Mouse (Mus musculus): ENCODE measurements around the gene Dll3. TPM values are rescaled to one million over a fixed set of nuclear protein-coding genes. Genes with fewer than 3 reads are reported as not detected.
"Not testable (repeated sequence)": the region's sequence is repeated elsewhere in the genome, so short reads cannot be mapped to it uniquely, and the experiment has no call there.

Dll3 gene
- total RNA-seq, 2 experiments from 2014 or later, result 0.35 TPM; not detected in 1

DNA sequence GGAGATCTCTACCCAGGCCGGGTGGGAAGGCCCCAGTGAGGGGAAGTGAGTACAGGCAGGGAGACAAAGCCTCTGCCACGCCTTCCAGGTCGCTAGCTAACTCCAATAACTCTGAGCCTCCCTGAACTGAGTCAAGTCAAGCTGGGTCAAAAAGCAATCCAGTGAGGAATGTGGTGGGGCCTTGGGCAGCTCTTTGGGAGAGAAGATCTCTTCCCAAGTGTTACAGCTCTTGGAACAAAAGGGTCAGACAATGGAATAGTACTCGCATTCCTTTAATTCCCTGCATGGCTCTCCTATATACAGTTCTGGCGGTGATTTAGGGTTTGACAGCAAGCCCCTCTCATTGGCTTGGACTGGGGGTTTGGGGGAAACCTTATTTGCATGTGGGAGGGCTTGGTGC is 39.2 kb downstream of the Dll3 start:
- no peak for DNase-seq (ENCODE audit: low spot score in 2 of 2)

DNA sequence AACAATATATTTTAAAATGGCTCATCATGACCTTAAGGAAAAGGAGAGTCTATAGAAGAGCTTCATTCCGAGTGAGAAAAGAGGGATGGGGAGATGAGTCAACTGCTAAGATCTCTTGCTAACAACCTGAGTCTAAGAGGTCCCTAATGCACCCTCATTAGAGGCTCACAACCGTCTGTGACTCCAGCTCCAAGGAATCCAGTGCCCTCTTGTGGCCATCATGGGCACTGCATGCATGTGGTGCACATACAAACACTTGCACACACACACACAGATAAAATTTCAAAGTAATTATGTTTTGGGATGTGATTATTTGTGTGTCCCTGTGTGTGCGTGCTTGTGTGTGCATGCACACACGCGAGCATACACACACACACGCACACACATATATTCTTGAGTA is 46.6 kb downstream of the Dll3 start:
- DNase-seq (ENCODE audit: low spot score in 2 of 2), result no peak

DNA sequence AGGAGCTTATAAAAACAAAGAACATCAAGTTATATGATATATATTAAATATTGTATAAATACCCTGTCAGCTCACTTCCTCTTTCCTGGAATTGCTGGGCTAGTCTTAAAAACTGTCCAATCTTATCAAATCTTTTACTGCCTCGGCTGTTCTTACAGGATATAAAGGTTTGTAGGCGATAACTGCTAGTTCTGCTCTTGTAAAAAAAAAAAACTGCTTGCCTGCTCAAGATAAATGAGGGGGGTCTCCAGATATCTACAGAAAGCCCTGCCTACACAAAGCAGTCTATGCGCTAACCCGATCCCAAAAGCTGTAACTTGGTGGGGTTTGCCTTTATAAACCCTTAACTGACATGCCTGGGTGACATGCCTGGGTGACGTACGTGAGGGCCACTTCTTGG is 47.4 kb downstream of the Dll3 start:
- no peak for DNase-seq (ENCODE audit: low spot score in 2 of 2)

- DNase-seq (ENCODE audit: low spot score in 2 of 2), result no peak
Measured at GRCm38 (mm10) chr7:28251976-28252375, 50.1 kb downstream of the Dll3 start.

DNA sequence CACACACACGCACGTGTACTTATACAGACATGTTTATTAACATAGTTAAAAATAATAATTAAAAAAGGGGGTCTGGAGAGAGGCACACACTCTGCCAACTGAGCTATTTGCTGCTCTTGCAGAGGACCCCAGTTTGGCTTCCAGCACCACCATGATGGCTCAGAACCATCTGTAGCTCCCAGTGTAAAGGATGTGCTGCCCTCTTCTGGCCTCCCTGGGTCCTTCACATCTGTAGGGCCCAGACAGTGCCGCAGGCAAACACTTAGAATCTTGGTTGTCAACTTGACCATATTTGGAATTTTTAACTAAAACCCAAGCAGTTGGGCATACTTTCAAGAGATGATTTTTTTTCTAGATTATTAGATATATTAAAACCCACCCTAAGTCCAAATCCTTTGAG is 53.1 kb downstream of the Dll3 start:
- DNase-seq (ENCODE audit: low spot score in 2 of 2), result no peak

DNA sequence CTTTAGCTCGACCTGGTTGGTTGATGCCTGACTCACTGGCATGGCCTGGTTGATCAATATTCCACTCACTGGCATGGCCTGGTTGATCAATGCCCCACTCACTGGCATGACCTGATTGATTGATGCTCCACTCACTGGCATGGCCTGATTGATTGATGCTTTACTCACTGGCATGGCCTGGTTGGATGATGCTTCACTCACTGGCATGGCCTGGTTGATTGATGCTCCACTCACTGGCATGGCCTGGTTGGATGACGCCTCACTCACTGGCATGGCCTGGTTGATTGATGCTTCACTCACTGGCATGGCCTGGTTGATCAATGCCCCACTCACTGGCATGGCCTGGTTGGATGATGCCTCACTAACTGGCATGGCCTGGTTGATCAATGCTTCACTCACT is 58.1 kb downstream of the Dll3 start:
- not testable (repeated sequence) for DNase-seq (ENCODE audit: low spot score in 2 of 2)

Other genes with a start within 250 kb of the Dll3 start
- gene Fcgbp, start 231.0 kb downstream of the Dll3 start, total RNA-seq (2021), result not detected
- not detected for gene 9530053A07Rik, start 172.8 kb downstream of the Dll3 start, total RNA-seq (2021)
- 100 to 1,000 TPM in 1 of 2 experiments, 10 to 100 TPM in 1; 98.0 to 114 TPM for gene Fbl, start 132.5 kb downstream of the Dll3 start, total RNA-seq (2021)
- 10 to 100 TPM; 21.3 to 22.9 TPM for gene Dyrk1b, start 122.8 kb downstream of the Dll3 start, total RNA-seq (2021)
- 10 to 100 TPM; 22.3 to 27.8 TPM for gene Eid2, start 34.4 kb downstream of the Dll3 start, total RNA-seq (2021)
- 10 to 100 TPM in 1 of 2 experiments, 1 to 10 TPM in 1; 9.4 to 10.1 TPM for gene Eid2b, start 24.5 kb downstream of the Dll3 start, total RNA-seq (2021)
- gene Selenov, start 11.1 kb downstream of the Dll3 start, total RNA-seq (2021), result not detected
- gene Timm50, start 9.8 kb upstream of the Dll3 start, total RNA-seq (2021), result 10 to 100 TPM; 72.4 to 98.0 TPM
- 100 to 1,000 TPM; 143 to 193 TPM for gene Supt5, start 36.5 kb upstream of the Dll3 start, total RNA-seq (2021)
- gene Rps16, start 48.4 kb upstream of the Dll3 start, total RNA-seq (2021), result 100 to 1,000 TPM; 983 to 986 TPM
- 10 to 100 TPM; 14.4 to 22.2 TPM for gene Plekhg2, start 70.4 kb upstream of the Dll3 start, total RNA-seq (2021)
- 10 to 100 TPM; 15.5 to 16.5 TPM for gene Zfp36, start 78.0 kb upstream of the Dll3 start, total RNA-seq (2021)
- gene Med29, start 90.5 kb upstream of the Dll3 start, total RNA-seq (2021), result 10 to 100 TPM; 36.9 to 37.0 TPM
- gene Paf1, start 90.7 kb upstream of the Dll3 start, total RNA-seq (2021), result 10 to 100 TPM; 76.7 to 86.6 TPM
- gene Gmfg, start 135.2 kb upstream of the Dll3 start, total RNA-seq (2021), result 1 to 10 TPM; 8.0 to 9.5 TPM
- gene Lrfn1, start 149.7 kb upstream of the Dll3 start, total RNA-seq (2021), result 10 to 100 TPM; 10.7 to 13.1 TPM
- gene Ifnl2, start 208.2 kb upstream of the Dll3 start, total RNA-seq (2021), result not detected
- gene Ifnl3, start 220.6 kb upstream of the Dll3 start, total RNA-seq (2021), result not detected
- gene Sycn, start 238.6 kb upstream of the Dll3 start, total RNA-seq (2021), result not detected
- gene Nccrp1, start 245.0 kb upstream of the Dll3 start, total RNA-seq (2021), result not detected

All from adrenal gland, adult 18-20 months (tissue).